Mouse (Mus musculus): Measurements from ENCODE around the gene Gse1.

Gse1 gene

DNA sequence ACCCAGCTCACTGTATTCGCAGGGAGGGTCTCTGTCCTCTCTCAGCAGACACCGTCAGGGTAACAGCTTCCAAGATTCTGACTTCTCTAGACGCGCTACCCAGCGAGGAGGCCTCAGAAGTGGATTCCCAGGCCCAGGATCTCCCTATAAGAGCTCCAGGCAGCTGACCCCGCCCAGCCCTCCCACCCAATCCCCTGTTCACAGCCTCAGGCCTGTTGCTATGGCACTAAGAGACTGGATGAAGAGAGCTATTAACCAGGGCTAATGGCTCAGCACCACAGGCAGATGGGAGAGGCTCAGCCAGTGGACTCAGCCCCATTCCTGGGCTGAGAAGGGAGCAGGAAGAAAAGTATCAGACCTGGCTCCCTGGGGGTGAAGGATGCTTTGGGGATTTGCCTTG, 374.4 kb downstream of the Gse1 start:
- peak; percentile 54 for DNase-seq (ENCODE audit: low read depth, low spot score)

GRCm38 (mm10) chr8:120607460-120607859, 379.2 kb downstream of the Gse1 start:
- no peak for DNase-seq (ENCODE audit: low read depth, low spot score)

- no peak for DNase-seq (ENCODE audit: low read depth, low spot score)
These were observed 379.6 kb downstream of the Gse1 start for GRCm38 (mm10) chr8:120607885-120608284.

DNA sequence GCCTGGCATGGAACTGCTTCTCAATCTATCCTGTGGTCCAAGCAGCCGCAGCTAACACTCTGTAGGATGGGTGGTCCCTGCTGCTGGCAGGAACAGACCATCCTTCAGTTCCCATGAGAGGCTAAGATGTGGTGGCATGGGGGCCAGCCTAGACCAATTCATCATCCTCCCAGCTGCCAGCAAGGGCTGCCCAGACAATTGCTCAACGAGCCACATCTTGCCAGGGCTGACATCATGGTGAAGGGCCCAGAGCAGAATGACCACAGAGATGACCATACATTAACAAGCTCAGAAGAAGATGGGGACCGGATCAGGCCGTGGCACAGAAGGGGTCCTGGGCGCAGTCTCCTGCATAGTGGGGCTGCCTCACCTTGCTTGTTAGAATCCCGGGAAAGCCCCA, 382.6 kb downstream of the Gse1 start:
- DNase-seq (ENCODE audit: low read depth, low spot score): no peak

DNA sequence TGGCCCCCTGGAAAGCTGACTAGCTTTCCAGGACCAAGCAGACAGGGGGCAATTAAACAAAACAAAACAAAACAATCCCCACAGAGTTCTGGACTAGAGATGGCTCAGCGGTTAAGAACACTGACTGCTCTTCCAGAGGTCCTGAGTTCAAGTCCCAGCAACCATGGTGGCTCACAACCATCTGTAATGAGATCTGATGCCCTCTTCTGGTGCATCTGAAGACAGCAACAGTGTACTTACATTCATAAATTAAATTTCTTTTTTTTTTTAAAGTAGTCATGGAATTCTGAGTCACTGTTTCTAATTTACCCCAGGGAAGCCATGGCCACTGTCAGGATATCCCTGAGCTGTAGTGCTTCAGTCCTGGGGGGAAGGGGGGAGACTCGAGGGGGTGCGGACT, 386.2 kb downstream of the Gse1 start:
- DNase-seq (ENCODE audit: low read depth, low spot score): no peak

DNA sequence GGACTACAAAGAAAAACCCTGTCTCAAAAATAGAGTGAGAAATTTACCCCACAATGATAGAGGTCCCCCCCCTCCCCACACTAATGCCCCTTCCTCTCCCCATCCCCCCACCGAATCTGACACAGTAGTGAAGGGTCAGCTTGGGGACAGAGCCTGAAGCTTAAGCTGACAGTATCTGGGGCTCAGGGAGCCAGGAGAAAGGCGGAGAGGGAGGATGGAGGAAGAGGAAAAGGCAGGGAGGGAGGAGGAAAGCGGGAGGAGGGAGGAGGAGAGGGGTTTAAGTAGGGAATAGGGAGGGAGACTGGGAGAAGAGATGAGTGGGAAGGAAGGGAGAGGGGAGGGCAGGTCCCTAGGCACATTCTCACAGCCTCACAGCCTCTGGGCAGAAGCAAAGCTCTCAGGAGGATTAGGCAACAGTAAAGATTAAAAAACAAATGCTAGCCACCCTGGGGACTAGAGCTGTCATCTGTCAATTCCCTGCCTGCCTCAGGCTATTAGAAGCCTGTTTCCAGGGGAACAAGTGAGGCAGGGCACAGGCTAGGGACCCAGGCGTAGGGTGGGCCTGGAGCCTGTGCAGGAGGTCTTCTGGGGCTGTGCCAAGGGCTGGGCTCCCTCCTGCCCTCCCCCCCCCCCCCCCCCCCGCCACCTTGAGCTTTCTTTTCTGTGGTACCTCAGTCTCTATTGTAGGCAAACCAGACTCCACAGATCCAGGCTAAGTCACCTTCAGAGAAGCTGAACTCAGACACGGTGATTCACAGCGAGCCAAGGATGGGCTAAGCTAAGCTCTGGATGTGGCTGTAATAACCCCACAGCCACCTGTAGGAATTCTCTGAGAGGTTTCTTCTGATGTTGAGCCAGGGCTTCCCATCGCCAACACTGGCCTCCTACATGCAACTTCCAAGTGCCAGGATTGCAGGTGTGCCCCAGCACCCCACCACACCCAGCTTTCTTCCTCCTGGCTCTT, 388.7 kb downstream of the Gse1 start:
- no peak for DNase-seq (ENCODE audit: low read depth, low spot score)

- peak; percentile 73 for DNase-seq (ENCODE audit: low read depth, low spot score)
These were observed 389.9 kb downstream of the Gse1 start for GRCm38 (mm10) chr8:120618110-120618509.

DNA sequence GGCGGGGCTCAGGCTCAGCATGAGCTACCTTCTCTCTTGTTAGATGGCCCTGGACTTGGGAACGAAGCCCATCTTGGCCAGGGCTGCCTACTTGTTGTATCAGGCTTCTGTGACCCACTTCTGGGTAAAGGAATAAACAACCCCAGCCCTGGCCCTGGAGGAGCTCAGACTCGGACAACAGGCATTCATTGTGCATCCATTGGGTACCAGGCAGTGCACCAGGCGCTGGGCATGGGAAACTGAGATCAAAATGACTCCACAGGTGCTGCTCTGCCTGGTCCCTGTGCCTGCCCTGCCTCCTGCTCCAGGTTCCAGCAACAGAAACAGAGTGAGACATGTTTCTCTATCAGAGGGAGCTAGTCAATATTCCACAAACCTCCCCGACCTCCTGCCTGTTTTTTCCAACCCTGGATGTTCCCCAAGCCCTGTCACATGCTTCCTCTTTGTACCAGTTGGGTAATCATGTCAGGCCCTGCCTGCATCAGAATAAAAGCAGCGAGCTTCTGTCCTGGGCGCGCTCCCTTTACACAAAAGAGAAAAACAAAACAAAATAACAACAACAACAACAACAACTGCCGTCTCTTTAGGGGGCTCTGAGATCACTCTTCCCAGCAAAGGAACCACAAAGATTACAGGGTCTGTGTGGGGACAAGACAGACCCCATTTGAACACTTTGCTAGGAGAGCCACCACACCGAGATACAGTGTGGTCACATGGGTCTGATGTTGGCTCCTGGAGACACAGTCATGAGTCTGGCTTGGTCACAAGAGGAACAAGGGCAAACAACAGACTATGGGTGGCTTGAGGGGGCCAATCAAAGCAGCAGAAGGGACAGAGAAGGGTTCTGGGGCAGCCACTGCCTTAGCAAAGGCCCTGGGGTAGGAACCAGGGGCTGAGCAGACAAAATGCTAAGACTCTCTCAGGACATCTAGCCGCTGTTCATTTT, 391.3 kb downstream of the Gse1 start:
- DNase-seq (ENCODE audit: low read depth, low spot score): no peak

DNA sequence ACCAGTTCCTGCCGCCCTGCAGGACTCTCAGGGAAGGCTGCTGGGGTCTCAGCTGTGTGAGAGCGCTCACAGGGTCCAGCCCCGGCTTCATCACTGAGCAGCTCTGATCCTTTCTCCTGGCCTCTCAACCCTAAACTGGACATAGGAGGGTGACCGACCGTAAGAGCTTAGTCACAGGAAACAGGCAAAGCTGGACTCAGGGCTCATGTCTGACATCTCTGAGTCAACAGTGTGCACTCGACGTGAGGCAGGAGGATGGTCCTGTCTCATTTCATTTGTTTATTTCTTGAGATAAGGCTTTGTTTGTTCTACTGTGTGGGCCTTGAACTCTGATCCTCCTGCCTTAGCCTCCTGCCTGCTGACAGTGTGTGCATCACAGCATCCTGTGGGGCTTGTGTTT, 392.2 kb downstream of the Gse1 start:
- DNase-seq (ENCODE audit: low read depth, low spot score): no peak

DNA sequence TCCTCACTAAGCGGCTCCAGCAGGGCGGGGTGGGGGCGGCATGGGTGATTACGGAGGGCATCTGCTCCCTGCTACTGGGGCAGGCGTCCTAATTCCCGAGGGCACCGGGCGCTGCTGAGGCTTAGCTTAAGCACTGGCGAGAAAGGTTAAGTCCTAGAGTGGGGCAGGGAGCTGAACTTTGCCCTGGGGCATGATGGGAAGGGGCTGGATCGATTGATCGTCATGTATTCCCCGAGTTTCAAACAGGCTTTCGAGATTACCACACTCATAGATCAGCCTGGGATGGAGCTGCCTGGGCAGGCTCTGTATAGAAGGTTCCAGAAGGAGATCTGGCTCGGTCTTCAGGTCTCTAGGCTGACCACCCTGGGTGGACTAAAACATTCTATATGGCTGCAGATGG, 393.9 kb downstream of the Gse1 start:
- DNase-seq (ENCODE audit: low read depth, low spot score): no peak

DNA sequence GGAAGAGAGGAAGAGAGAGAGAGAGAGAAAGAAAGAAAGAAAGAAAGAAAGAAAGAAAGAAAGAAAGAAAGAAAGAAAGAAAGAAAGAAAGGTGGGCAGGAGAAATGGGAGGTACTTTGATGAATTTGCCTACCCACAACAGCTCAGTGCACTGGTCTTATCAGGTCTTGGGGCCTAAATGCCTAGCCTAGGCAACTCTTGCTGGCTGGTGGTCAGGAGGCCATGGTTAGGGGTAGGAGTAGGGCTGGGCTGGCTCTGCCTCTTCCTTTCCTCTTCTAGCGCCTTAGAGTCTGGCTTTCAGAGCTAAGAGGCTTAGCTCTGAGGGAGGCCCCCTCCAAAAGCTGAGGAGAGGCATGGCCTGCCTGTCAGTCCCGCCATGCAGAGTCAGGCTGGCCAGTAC, 395.4 kb downstream of the Gse1 start:
- no peak for DNase-seq (ENCODE audit: low read depth, low spot score)

GRCm38 (mm10) chr8:120626461-120626860, 398.2 kb downstream of the Gse1 start:
- DNase-seq (ENCODE audit: low read depth, low spot score): peak; percentile 81

GRCm38 (mm10) chr8:120627298-120627697, 399.0 kb downstream of the Gse1 start:
- DNase-seq (ENCODE audit: low read depth, low spot score): no peak

- DNase-seq (ENCODE audit: low read depth, low spot score): no peak
These were observed 401.8 kb downstream of the Gse1 start for GRCm38 (mm10) chr8:120630031-120630430.

GRCm38 (mm10) chr8:120630848-120631247, 402.6 kb downstream of the Gse1 start:
- DNase-seq (ENCODE audit: low read depth, low spot score): no peak
